Mouse (Mus musculus) heart, embryonic 15.5 days (tissue): ENCODE data around the gene Fam71e1. TPM values are rescaled to one million over a fixed set of nuclear protein-coding genes. Genes with fewer than 3 reads are reported as not detected.

Experiments used
- ATAC-seq: fragments of 200-750 bp; cut with Nextera tagmentation; replicated peaks from 2 replicates; pipeline ENCODE4 v1.8.0; 2017; ENCODE audit warnings: low read depth, moderate TSS enrichment; ENCODE audit not compliant: insufficient number of reproducible peaks, insufficient read depth, low FRiP score
- H3K27ac ChIP-seq: fragments of 300-500 bp; sonication (generic); 2 replicates; pipeline ENCODE4 v1.5.1; 2015; ENCODE audit warnings: mild to moderate bottlenecking, inconsistent platforms
- H3K27me3 ChIP-seq: fragments of 300-500 bp; sonication (generic); 2 replicates; pipeline ENCODE4 v1.6.1; 2015; ENCODE audit warnings: inconsistent platforms
- H3K36me3 ChIP-seq: fragments of 300-500 bp; sonication (generic); 2 replicates; pipeline ENCODE4 v1.6.1; 2015; ENCODE audit warnings: mild to moderate bottlenecking, inconsistent platforms
- H3K4me1 ChIP-seq: fragments of 300-500 bp; sonication (generic); replicated peaks from 2 replicates; pipeline ENCODE4 v1.6.1; 2015; ENCODE audit warnings: inconsistent platforms
- H3K4me2 ChIP-seq: fragments of 300-500 bp; sonication (generic); 2 replicates; pipeline ENCODE4 v1.6.1; 2015; ENCODE audit warnings: inconsistent platforms, mild to moderate bottlenecking, moderate library complexity
- H3K4me3 ChIP-seq: fragments of 300-500 bp; sonication (generic); 2 replicates; pipeline ENCODE4 v1.5.1; 2015; ENCODE audit warnings: mild to moderate bottlenecking, inconsistent platforms
- H3K9ac ChIP-seq: fragments of 300-500 bp; sonication (generic); 2 replicates; pipeline ENCODE4 v1.6.1; 2015; ENCODE audit warnings: mild to moderate bottlenecking, inconsistent platforms
- H3K9me3 ChIP-seq: fragments of 300-500 bp; sonication (generic); replicated peaks from 2 replicates; pipeline ENCODE4 v1.6.1; 2016; ENCODE audit warnings: inconsistent platforms
- WGBS: fragments of 180-500 bp; shearing (Covaris S2); methylation state at CpG from one replicate; pipeline ENCODE4 v1.1.7; 2015; ENCODE audit warnings: mixed read lengths; 5-methylcytosine and 5-hydroxymethylcytosine counted together
- polyA plus RNA-seq: library from polyadenylated mRNA; unstranded; fragments of >200 nt; fragmentation: Nextera tagmentation; extraction: Ambion mirVana; gene quantifications from 2 replicates; pipeline ENCODE4 v1.2.1, GENCODE M21; 2015

Fam71e1 gene
- polyA plus RNA-seq, 1 experiment from 2014 or later: 8.7 TPM

- H3K36me3 ChIP-seq: peaks cover 12% of the 10 kb centered on the region; the same call in 1 of the 2 replicates
- no peak for ATAC-seq
- H3K4me3 ChIP-seq: no peak overlapping the region
- H3K27ac ChIP-seq: no peak overlapping the region
- no peaks in the 10 kb centered on the region for H3K9me3 ChIP-seq
- H3K27me3 ChIP-seq: peaks cover 16% of the 10 kb centered on the region
- H3K9ac ChIP-seq: no peak overlapping the region
- H3K4me2 ChIP-seq: no peak overlapping the region
- WGBS: 82% methylated on average over 3 of the region's 3 CpGs
- H3K4me1 ChIP-seq: peaks cover 13% of the 10 kb centered on the region
Observed at GRCm38 (mm10) chr7:44530507-44530906, 34.1 kb downstream of the Fam71e1 start.

GRCm38 (mm10) chr7:44531207-44531606 lies 34.8 kb downstream of the Fam71e1 start:
- Histone ChIP-seq H3K4me3 (no peak overlapping the region), H3K27me3 (peaks cover 16% of the 10 kb centered on the region), H3K36me3 (peaks cover 12% of the 10 kb centered on the region; the same call in 1 of the 2 replicates), H3K9me3 (no peaks in the 10 kb centered on the region), H3K9ac (no peak overlapping the region), H3K4me1 (peaks cover 13% of the 10 kb centered on the region), H3K4me2 (no peak overlapping the region), H3K27ac (no peak overlapping the region)
- ATAC-seq: no peak
- WGBS: 30% methylated on average over 5 of the region's 5 CpGs

GRCm38 (mm10) chr7:44531946-44532732 lies 35.8 kb downstream of the Fam71e1 start, which contains the start of gene Spib:
Spib (minus strand) TSS chr7:44532071.
- Histone ChIP-seq H3K9ac (no peak within 1 kb of the TSS), H3K27ac (no peak within 1 kb of the TSS), H3K36me3 (peaks cover 12% of the 10 kb centered on the region; the same call in 1 of the 2 replicates), H3K4me2 (no peak within 1 kb of the TSS), H3K4me1 (peaks cover 23% of the 10 kb centered on the region), H3K9me3 (no peaks in the 10 kb centered on the region), H3K27me3 (peaks cover 16% of the 10 kb centered on the region), H3K4me3 (no peak within 1 kb of the TSS)
- 88% methylated on average over 4 of the region's 4 CpGs for WGBS
- ATAC-seq: no peak

- Histone ChIP-seq H3K4me1 (peaks cover 18% of the 10 kb centered on the region), H3K27ac (no peak overlapping the region), H3K4me2 (no peak overlapping the region), H3K36me3 (peaks cover 17% of the 10 kb centered on the region), H3K27me3 (peaks cover 16% of the 10 kb centered on the region), H3K4me3 (no peak overlapping the region), H3K9me3 (no peaks in the 10 kb centered on the region), H3K9ac (no peak overlapping the region)
- no peak for ATAC-seq
- 82% methylated on average over 29 of the region's 29 CpGs for whole genome bisulfite sequencing
Observed at GRCm38 (mm10) chr7:44532918-44533745, 36.8 kb downstream of the Fam71e1 start.

GRCm38 (mm10) chr7:44533746-44534045 lies 37.3 kb downstream of the Fam71e1 start:
- peaks cover 10% of the 10 kb centered on the region for H3K27me3 ChIP-seq
- H3K4me3 ChIP-seq: no peak overlapping the region
- peaks cover 23% of the 10 kb centered on the region for H3K36me3 ChIP-seq
- H3K4me1 ChIP-seq: peaks cover 13% of the 10 kb centered on the region
- no peak overlapping the region for H3K4me2 ChIP-seq
- H3K9ac ChIP-seq: no peak overlapping the region
- no peak for ATAC-seq
- no peak overlapping the region for H3K27ac ChIP-seq
- 81% methylated on average over 12 of the region's 12 CpGs for WGBS
- no peaks in the 10 kb centered on the region for H3K9me3 ChIP-seq

GRCm38 (mm10) chr7:44534242-44534641 lies 37.9 kb downstream of the Fam71e1 start:
- no peak for ATAC-seq
- Histone ChIP-seq H3K27ac (no peak overlapping the region), H3K4me1 (peaks cover 13% of the 10 kb centered on the region), H3K4me3 (no peak overlapping the region), H3K36me3 (peaks cover 23% of the 10 kb centered on the region), H3K9ac (no peak overlapping the region), H3K27me3 (peaks cover 5% of the 10 kb centered on the region), H3K4me2 (no peak overlapping the region), H3K9me3 (no peaks in the 10 kb centered on the region)
- 90% methylated on average over 13 of the region's 13 CpGs for WGBS

GRCm38 (mm10) chr7:44534656-44535441 lies 38.5 kb downstream of the Fam71e1 start:
- H3K9ac ChIP-seq: no peak overlapping the region
- H3K4me3 ChIP-seq: no peak overlapping the region
- no peak overlapping the region for H3K4me2 ChIP-seq
- 87% methylated on average over 19 of the region's 19 CpGs for WGBS
- H3K36me3 ChIP-seq: peaks cover 28% of the 10 kb centered on the region
- ATAC-seq: no peak
- H3K27me3 ChIP-seq: peaks cover 4% of the 10 kb centered on the region; the same call in 1 of the 2 replicates
- peaks cover 13% of the 10 kb centered on the region for H3K4me1 ChIP-seq
- no peaks in the 10 kb centered on the region for H3K9me3 ChIP-seq
- H3K27ac ChIP-seq: no peak overlapping the region

GRCm38 (mm10) chr7:44535657-44536589 lies 39.5 kb downstream of the Fam71e1 start:
- Histone ChIP-seq H3K4me2 (no peak overlapping the region), H3K9me3 (no peaks in the 10 kb centered on the region), H3K36me3 (peaks cover 38% of the 10 kb centered on the region), H3K27me3 (no peaks in the 10 kb centered on the region), H3K4me3 (no peak overlapping the region), H3K9ac (0 out of 2 replicates have a peak overlapping the region, but pooled peaks have one; percentile 12), H3K27ac (no peak overlapping the region), H3K4me1 (peaks cover 13% of the 10 kb centered on the region)
- ATAC-seq: no peak
- 88% methylated on average over 27 of the region's 27 CpGs for WGBS

GRCm38 (mm10) chr7:44536590-44536968 lies 40.2 kb downstream of the Fam71e1 start:
- H3K27ac ChIP-seq: peak overlapping the region; percentile 40; the same call in 1 of the 2 replicates
- 0 out of 2 replicates have a peak overlapping the region, but pooled peaks have one; percentile 12 for H3K9ac ChIP-seq
- 63% methylated on average over 6 of the region's 6 CpGs for WGBS
- no peak overlapping the region for H3K4me2 ChIP-seq
- H3K27me3 ChIP-seq: no peaks in the 10 kb centered on the region
- no peak for ATAC-seq
- no peak overlapping the region for H3K4me3 ChIP-seq
- H3K36me3 ChIP-seq: peaks cover 45% of the 10 kb centered on the region
- H3K9me3 ChIP-seq: no peaks in the 10 kb centered on the region
- peaks cover 13% of the 10 kb centered on the region for H3K4me1 ChIP-seq

GRCm38 (mm10) chr7:44537009-44537408 lies 40.6 kb downstream of the Fam71e1 start:
- Histone ChIP-seq H3K9ac (0 out of 2 replicates have a peak overlapping the region, but pooled peaks have one; percentile 12), H3K27me3 (no peaks in the 10 kb centered on the region), H3K27ac (peak overlapping the region; percentile 40; the same call in 1 of the 2 replicates), H3K9me3 (no peaks in the 10 kb centered on the region), H3K4me1 (peaks cover 13% of the 10 kb centered on the region), H3K4me3 (no peak overlapping the region), H3K36me3 (peaks cover 48% of the 10 kb centered on the region), H3K4me2 (no peak overlapping the region)
- no peak for ATAC-seq
- 58% methylated on average over 7 of the region's 7 CpGs for WGBS
